Mouse (Mus musculus) heart, embryonic 10.5 days (tissue): ENCODE data around the gene Hcn1. TPM values are rescaled to one million over a fixed set of nuclear protein-coding genes. Genes with fewer than 3 reads are reported as not detected.
"Not testable (repeated sequence)": the region's sequence is repeated elsewhere in the genome, so short reads cannot be mapped to it uniquely, and the experiment has no call there.

ENCODE experiments used
- DNase-seq: peaks from one replicate; pipeline ENCODE4 v3.0.0-alpha.2; 2017; ENCODE audit warnings: low spot score
- H3K27ac ChIP-seq: fragments of 300-500 bp; sonication (generic); 2 replicates; pipeline ENCODE4 v1.5.1; 2016; ENCODE audit warnings: mild to moderate bottlenecking
- H3K27me3 ChIP-seq: fragments of 300-500 bp; sonication (generic); 2 replicates; pipeline ENCODE4 v1.6.1; 2016; ENCODE audit warnings: mild to moderate bottlenecking; ENCODE audit not compliant: poor library complexity, insufficient read depth, severe bottlenecking
- H3K36me3 ChIP-seq: fragments of 300-500 bp; sonication (generic); 2 replicates; pipeline ENCODE4 v1.6.1; 2016; ENCODE audit warnings: mild to moderate bottlenecking, moderate library complexity
- H3K4me1 ChIP-seq: fragments of 300-500 bp; sonication (generic); 2 replicates; pipeline ENCODE4 v1.6.1; 2016; ENCODE audit warnings: mild to moderate bottlenecking
- H3K4me3 ChIP-seq: fragments of 300-500 bp; sonication (generic); 2 replicates; pipeline ENCODE4 v1.5.1; 2016; ENCODE audit warnings: mild to moderate bottlenecking, moderate library complexity
- H3K9me3 ChIP-seq: fragments of 300-500 bp; sonication (generic); 2 replicates; pipeline ENCODE4 v1.6.1; 2016; ENCODE audit warnings: mild to moderate bottlenecking, moderate library complexity
- WGBS: fragments of 180-500 bp; shearing (Covaris S2); methylation state at CpG from one replicate; pipeline ENCODE4 v1.1.7; 2016; 5-methylcytosine and 5-hydroxymethylcytosine counted together
- polyA plus RNA-seq: library from polyadenylated mRNA; unstranded; fragments of >200 nt; fragmentation: Nextera tagmentation; extraction: Ambion mirVana; gene quantifications from 2 replicates; pipeline ENCODE4 v1.2.1, GENCODE M21; 2016

Gene Hcn1
- polyA plus RNA-seq, 1 experiment from 2014 or later: 0.23 TPM

DNA sequence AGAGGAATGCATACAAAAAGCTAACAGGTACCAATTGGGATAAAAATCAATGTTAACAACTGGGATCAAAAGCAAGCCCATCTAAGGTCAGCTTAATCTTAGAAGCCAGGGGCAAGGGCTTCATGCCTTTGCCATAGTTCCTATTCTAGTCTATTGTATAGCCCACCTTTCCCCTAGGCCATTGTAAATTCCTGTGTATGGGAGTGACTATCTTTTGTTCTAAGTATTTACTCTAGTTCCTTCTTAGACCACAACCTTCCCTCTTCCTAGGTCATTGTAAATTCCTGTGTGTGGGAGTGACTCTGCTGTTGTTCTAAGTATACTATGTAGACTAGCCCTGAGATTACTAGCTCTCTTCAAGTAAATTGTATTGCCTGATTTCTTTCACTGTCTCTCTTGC lies 420.8 kb downstream of the Hcn1 start:
- not testable (repeated sequence) for H3K9me3 ChIP-seq, H3K27ac ChIP-seq, DNase-seq, H3K27me3 ChIP-seq, H3K36me3 ChIP-seq, H3K4me3 ChIP-seq, H3K4me1 ChIP-seq

- 0 out of 2 replicates have a peak, but pooled peaks cover 3% of the 10 kb centered on the region for H3K4me1 ChIP-seq
- DNase-seq: no peak
- H3K27me3 ChIP-seq: no peaks in the 10 kb centered on the region
- 87% methylated on average over 5 of the region's 5 CpGs for WGBS
- no peaks in the 10 kb centered on the region for H3K9me3 ChIP-seq
- no peaks in the 10 kb centered on the region for H3K36me3 ChIP-seq
- no peak overlapping the region for H3K4me3 ChIP-seq
- H3K27ac ChIP-seq: no peak overlapping the region
Observed at GRCm38 (mm10) chr13:118023381-118023780, 421.3 kb downstream of the Hcn1 start.

DNA sequence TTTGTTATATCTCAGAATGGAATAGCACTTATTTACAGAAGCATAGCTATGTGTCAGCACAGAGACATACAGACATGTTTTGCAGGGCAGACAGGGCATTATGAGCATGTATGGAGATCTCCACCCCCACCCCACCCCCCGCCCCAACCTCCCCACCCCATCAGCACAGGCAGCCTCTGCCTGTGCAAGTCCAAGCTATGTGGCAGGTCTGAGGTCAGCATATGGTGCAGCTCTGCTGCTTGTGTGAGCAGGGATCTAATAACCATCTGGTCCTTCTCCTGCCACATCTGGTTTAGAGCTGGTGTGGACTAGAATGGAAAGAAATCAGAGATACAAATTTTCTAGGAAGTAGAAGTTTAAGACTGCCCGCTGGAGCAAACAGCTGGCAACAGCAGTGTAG lies 424.4 kb downstream of the Hcn1 start:
- no peak overlapping the region for H3K27ac ChIP-seq
- WGBS: 84% methylated on average over 2 of the region's 2 CpGs
- no peaks in the 10 kb centered on the region for H3K4me1 ChIP-seq
- no peaks in the 10 kb centered on the region for H3K27me3 ChIP-seq
- no peaks in the 10 kb centered on the region for H3K36me3 ChIP-seq
- DNase-seq: no peak
- no peaks in the 10 kb centered on the region for H3K9me3 ChIP-seq
- no peak overlapping the region for H3K4me3 ChIP-seq

- no peaks in the 10 kb centered on the region for H3K27me3 ChIP-seq
- H3K27ac ChIP-seq: no peak overlapping the region
- no peak overlapping the region for H3K4me3 ChIP-seq
- WGBS: 58% methylated on average over 3 of the region's 3 CpGs
- H3K9me3 ChIP-seq: no peaks in the 10 kb centered on the region
- no peaks in the 10 kb centered on the region for H3K36me3 ChIP-seq
- H3K4me1 ChIP-seq: no peaks in the 10 kb centered on the region
- no peak for DNase-seq
Observed at GRCm38 (mm10) chr13:118027868-118028267, 425.7 kb downstream of the Hcn1 start.

- no peak for DNase-seq
- WGBS: 78% methylated on average over 4 of the region's 4 CpGs
- no peaks in the 10 kb centered on the region for H3K9me3 ChIP-seq
- H3K4me3 ChIP-seq: no peak overlapping the region
- no peaks in the 10 kb centered on the region for H3K36me3 ChIP-seq
- no peak overlapping the region for H3K27ac ChIP-seq
- no peaks in the 10 kb centered on the region for H3K4me1 ChIP-seq
- H3K27me3 ChIP-seq: no peaks in the 10 kb centered on the region
Observed at GRCm38 (mm10) chr13:118028662-118029061, 426.5 kb downstream of the Hcn1 start.

GRCm38 (mm10) chr13:118029579-118029978 lies 427.5 kb downstream of the Hcn1 start:
- Histone ChIP-seq H3K27me3 (no peaks in the 10 kb centered on the region), H3K4me3 (no peak overlapping the region), H3K9me3 (no peaks in the 10 kb centered on the region), H3K36me3 (no peaks in the 10 kb centered on the region), H3K27ac (no peak overlapping the region), H3K4me1 (no peaks in the 10 kb centered on the region)
- DNase-seq: no peak
- WGBS: 68% methylated on average over 3 of the region's 3 CpGs

GRCm38 (mm10) chr13:118035598-118035997 lies 433.5 kb downstream of the Hcn1 start:
- Histone ChIP-seq H3K4me3 (no peak overlapping the region), H3K4me1 (no peaks in the 10 kb centered on the region)

More at GRCm38 (mm10) chr13:118035598-118035997, 433.5 kb downstream of the Hcn1 start:
- no peaks in the 10 kb centered on the region for H3K36me3 ChIP-seq
- 84% methylated on average over 5 of the region's 5 CpGs for WGBS
- H3K27ac ChIP-seq: no peak overlapping the region
- H3K9me3 ChIP-seq: no peaks in the 10 kb centered on the region
- no peaks in the 10 kb centered on the region for H3K27me3 ChIP-seq
- DNase-seq: no peak
